Mouse (Mus musculus) right cerebral cortex, postnatal 36 days (tissue): ENCODE measurements around the gene Sat2.

ENCODE experiments used
- DNase-seq, 2 experiments: peaks; one replicate each; pipeline ENCODE4 v3.0.0; 2022; ENCODE audit warnings: low spot score in 2 of 2, mixed read lengths in 1 of 2

Gene Sat2

DNA sequence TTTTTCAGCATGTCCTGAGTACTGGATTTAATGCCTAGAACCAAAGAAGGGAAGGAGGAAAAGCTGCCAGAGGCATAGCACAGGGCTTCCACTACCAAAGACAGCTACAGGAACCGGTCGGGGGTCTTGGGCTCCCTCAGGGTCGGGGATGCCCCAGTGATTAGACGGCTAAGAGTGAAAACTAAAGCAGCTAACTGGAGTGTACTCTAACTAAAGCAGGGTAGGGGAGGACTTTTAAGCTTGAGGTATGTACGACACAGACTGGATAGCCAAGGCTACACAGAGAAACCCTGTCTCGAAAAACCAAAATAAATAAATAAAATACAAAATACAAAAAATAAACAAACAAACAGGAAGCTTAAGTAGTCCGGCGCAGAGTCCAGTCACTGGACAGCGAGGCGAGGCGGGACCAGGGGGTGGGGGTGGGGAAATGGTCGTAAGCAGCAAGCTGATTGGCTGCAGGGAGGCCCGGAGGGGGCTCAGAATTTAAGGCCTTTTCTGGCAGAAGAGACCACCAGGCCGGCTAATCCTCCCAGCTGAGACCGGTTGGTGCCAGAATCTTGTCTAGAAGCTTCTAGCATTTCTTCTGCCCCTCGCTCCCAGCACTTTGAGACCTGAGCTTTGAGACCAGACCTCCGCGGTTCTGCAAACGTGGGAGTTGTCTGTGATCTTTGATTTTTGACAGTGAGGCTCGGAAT is at the start of gene Sat2:
TSS of gene Sat2 (plus strand) at position 454 of the 698 bp plus-strand sequence.
- no peak for DNase-seq

DNA sequence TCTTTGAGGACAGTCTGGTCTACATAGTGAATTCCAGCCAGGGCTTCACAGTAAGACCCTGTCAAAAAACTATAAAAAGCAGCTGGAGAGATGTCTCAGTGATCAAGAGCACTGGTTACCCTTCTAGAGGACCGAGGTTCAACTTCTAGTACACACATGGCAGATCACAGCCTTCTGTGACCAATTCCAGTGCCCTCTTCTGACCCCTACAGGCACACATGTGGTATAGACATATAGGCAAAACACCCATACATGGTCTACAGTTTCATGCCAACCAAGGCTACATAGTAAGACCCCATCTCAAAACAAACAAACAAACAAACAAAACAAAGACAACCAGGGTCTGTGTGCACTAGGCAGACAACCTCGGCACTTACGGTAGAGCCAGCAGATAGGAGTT is 46.6 kb upstream of the Sat2 start:
- DNase-seq = no peak

DNA sequence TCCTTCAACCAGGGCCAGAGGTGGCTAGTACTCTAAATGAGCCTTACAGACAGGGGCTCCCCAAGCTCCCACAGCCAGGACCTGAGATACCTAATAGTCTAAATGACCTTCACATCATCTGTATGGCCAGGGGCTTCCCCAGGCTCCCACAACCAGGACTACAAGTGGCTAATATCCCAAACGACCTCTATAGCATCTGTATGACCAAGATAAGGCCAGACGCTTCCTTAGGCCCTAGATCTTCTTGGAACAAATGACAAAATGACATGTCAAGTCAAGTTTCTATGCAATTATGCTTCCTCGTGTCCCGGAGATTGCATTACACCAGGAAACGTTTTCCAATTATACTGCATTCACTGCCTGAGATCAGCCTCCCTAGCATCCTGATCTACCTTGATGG is 45.5 kb upstream of the Sat2 start:
- DNase-seq = no peak

DNA sequence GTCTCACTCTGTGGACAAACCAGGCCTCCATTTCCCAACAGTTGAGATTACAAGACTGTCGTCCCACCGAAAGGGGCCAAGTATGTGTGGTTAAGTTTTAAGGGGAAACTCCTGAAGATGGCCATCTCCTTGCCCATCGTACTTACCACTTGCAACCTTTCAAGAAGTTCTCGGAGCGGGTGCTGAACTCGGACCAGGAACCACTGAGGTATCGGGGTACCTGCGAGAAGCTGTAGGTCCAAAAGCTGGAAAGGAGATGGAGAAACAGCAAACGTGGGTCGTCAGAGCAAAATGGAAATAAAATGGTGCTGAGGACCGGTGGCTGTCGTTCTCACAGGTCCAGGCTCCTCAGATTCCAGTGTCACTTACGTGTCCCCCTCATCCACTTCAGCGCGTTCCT is 43.5 kb upstream of the Sat2 start:
- DNase-seq = no peak

DNA sequence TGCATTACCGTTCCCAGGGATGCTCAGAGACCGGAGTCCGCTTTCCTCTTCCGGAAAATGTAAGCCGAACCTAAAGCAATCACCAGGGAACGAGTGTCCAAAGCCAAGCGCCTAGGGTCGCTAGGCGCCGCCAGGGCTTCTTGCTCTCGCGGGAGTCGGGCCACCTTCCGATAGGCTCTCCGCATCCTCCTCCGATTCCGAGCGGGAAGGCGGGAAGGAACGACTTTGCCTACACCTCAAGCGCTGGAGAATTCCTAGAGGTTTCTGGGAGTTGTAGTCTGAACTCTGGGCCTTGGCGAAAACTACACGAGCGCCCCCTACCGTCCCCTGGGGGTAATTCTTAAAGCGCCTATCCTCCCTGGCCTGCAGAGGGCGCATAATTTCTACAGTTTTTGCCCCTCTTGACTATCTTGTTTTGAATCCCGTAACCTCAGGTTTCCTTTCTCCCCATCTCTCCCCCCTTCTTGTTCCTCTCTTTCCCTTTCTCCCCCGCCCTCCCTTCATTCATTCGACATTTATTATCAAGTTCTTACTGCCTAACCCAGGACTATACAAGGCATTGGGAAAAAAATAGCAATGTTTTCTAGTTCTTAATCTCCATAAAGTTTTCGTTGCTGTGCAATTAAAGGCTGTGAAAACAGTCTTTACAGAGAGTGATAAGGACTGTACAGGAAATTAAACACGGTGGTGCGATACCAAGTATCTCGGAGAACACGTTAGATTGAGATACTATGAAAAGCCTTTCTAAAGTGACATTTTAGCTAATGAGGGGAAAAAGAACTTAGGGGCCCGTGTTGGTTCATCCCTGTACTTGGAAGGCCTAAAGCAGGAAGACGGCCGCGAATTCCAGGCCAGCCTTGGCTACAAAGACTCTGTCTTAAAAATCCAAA is 42.5 kb upstream of the Sat2 start:
- peak; percentile 95 to 97 for DNase-seq

DNA sequence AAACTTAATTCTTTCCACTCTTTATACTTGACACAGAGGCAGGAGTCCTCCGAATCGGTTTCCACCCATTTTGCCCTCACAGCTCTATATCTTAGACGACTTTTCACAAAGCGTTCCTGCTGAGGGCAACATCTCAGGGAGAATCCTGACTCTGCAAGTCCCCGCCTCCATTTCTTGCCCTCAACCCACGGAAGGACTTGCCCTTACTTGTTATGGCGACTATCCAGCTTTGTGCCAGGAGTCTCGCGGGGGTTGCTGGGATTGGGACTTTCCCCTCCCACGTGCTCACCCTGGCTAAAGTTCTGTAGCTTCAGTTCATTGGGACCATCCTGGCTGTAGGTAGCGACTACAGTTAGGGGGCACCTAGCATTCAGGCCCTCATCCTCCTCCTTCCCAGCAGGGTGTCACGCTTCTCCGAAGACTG is 41.7 kb upstream of the Sat2 start, which contains the start of the genes Wrap53 and Trp53:
TSS of gene Wrap53 (minus strand) at position 165 of the 424 bp plus-strand sequence.
TSS of gene Trp53 (plus strand) at position 269 of the 424 bp plus-strand sequence.
- DNase-seq = peak; percentile 85 to 89

DNA sequence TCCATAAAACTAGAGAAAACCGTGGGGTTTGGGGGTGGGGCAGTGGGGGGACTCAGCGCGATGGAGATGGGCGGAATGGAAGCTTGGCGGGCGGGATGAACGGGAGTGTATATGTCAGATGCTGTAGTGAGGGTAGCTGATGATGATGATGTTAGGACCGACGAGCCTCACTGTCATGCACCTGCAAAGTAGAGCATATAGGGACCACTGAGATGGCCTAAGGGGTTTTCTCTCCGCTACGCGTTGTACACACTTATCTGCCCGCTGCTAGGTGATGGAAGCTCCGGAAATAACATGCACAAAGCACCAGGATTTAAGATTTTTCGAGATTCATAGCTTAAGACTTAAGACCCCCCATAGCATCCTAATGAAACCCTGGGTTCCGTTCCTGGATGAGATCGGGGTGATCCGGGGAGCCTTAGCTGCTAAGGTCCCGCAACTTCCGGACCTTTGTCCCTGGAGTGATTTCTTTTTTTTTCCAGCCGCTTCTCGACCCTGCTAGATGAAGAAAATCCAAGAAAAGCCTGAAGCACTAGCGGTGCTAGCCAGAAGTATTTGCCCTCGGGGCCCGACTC is 41.2 kb upstream of the Sat2 start:
- DNase-seq = no peak

DNA sequence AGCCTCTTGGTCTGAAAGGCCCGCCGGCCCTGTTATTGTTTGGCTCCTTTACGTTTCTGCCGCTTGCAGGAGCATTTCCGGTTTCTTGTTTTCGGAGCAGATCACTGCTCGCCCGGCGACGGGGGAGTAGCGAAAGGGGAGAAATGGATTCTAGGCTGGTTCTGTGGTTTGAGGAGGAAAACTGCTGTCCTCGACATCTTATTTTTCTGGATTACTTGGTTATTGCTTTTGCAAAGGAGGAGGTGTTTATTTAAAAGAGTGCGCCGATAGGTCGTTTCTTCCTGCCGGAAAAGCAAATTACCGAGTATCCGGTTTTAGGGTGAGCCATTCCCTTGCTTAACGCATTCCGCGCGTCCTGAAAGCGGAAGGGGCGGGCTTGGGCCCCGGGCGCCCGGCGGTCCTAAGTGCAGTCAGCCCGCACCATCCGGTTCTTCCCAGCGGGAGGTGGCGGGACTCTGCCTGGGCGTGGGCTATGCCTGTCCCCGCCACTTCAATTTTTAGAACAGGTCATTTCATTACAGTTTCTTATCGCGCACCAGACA is 40.6 kb upstream of the Sat2 start:
- DNase-seq = peak; percentile 86 to 92

DNA sequence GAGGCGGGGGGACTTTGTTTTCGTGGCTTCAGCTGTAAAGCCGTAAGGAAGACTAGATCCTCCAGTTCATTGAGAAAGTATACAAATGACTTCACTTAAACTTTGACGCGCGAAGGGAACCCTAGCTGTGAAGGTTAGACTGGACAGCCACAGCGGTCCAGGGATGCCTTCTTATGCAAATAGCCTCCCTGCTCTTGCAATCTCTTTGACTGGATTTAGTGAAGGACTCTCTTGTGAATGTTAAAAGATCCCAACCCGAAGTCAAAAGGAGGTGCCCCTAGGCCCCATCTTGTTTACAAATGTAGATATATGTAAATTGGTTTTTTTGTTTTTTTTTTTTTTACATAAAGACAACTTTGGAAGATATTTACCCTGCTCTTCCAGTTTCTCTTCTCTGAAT is 40.0 kb upstream of the Sat2 start:
- no peak for DNase-seq

DNA sequence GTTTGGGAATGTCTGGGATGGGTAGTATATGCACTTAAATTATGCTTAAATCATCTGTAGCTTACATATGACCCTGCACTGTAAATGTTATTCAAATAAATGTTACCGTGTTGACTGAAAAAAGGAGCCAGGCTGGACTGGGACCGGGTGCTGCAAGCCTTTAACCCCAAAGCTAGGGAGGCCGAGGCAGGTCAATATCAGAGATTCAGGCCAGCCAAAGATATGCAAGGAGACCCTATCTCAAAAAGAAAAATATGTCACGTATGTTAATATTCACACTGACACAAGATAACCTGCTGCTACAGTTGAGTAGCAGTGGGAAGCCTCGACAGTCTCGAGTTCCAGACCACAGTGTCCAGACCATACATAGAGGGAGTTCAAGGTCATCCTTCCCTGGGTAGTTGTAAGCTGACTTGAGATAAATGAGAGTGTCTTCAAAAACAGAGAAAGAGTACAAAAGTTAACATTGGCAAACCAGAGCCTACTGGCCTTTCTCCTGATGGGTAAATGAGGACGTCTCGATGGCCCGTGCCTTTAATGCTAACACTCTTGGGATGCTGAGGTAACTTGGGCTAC is 39.5 kb upstream of the Sat2 start:
- DNase-seq = no peak

DNA sequence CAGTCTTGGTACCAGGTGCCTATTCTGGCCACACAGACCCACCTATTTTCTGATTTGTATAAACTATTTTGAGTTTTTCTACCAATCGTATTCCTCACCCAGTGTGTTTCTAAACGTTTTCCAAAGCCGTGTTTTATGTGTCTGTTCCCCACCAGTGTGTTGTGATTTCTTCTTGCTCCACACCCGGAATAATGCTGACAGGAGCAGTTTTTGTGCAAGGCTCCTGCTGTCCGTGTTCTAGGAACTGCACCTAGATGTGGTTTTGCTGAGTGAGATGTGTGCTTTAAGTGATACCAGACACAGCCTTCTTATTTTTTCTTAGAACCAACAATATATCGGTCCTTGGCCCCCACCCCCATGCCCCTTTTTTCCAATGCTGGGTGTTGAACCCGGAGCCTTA is 37.8 kb upstream of the Sat2 start:
- no peak for DNase-seq

DNA sequence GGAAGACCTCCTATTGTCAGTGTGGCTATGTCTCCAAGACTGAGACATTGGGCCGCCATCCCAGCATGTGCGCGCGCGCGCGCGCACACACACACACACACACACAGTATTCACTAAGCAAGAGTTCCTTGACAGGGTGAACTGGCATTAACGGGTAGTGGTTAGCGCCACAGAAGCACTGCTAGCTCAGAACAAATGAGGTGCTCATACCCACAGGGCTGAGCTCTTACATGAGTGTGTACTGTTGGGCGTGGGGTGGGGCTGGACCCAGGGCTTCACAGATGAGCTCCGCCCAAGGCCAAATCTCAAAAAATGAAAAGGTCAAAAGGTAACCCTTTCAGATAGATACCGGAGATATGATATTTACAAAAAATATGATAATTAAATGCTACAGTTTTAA is 36.9 kb upstream of the Sat2 start:
- DNase-seq = no peak

DNA sequence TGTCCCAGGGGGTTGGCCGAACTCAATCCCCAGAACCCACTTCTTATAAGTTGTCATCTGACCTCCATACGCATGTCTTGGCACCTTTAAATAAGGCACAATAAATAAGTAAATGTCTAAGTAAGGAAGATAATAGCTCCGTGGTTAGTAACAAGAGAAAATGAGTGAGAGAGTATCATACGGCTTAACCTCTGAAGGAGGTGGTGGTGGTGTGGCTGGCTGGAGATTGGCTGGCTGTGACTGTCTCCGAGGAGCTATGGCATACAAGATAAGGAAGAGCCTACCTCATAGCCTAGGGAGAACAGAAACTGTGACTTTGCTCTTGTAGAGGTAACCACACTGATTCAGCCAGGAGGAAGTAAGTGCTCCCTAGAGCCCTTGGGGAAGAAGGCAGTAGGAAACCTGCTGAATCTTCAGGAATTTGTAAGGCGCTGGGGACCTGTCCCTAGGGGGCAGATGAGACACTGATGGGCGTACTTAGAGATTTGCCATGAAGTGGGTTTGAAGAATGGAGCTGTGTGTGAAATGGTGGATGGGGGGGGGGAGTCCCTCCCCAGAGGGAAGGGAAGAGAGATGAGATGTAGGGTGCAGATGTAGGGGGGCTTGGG is 36.0 kb upstream of the Sat2 start:
- DNase-seq = no peak

DNA sequence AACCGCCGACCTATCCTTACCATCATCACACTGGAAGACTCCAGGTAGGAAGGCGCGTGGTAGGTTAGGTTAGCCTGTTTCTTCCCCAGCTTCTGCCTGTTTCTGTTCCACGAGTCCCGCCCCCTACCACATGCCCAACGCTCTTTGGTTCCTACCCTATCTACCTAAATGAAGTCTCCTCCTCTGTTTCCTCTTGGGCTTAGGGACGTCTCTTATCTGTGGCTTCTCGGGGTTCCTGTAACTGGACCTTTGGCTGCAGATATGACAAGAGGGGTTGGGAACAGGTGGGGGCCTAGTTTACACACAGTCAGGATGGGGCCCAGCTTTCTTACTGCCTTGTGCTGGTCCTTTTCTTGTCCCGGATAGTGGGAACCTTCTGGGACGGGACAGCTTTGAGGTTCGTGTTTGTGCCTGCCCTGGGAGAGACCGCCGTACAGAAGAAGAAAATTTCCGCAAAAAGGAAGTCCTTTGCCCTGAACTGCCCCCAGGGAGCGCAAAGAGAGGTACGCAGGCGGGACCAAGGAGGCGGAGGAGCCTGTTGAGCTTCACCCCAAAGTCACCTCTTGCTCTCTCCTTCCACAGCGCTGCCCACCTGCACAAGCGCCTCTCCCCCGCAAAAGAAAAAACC is 32.5 kb upstream of the Sat2 start:
- no peak for DNase-seq

DNA sequence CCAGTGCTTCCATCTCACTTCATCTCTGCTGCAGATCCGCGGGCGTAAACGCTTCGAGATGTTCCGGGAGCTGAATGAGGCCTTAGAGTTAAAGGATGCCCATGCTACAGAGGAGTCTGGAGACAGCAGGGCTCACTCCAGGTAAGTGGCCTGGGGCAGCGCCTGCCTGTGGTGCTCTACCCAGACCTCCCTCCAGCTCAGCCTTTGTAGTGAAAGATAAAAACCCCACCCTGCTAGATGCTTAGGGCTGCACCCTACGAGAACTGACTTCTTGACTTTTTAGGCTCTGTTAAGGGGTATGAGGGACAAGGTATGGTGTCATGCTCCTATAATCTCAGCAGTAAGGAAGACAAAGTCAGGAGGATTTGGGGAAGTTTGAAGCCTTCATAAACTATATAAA is 31.2 kb upstream of the Sat2 start:
- DNase-seq = no peak

DNA sequence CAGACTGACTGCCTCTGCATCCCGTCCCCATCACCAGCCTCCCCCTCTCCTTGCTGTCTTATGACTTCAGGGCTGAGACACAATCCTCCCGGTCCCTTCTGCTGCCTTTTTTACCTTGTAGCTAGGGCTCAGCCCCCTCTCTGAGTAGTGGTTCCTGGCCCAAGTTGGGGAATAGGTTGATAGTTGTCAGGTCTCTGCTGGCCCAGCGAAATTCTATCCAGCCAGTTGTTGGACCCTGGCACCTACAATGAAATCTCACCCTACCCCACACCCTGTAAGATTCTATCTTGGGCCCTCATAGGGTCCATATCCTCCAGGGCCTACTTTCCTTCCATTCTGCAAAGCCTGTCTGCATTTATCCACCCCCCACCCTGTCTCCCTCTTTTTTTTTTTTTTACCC is 30.4 kb upstream of the Sat2 start:
- no peak for DNase-seq

DNA sequence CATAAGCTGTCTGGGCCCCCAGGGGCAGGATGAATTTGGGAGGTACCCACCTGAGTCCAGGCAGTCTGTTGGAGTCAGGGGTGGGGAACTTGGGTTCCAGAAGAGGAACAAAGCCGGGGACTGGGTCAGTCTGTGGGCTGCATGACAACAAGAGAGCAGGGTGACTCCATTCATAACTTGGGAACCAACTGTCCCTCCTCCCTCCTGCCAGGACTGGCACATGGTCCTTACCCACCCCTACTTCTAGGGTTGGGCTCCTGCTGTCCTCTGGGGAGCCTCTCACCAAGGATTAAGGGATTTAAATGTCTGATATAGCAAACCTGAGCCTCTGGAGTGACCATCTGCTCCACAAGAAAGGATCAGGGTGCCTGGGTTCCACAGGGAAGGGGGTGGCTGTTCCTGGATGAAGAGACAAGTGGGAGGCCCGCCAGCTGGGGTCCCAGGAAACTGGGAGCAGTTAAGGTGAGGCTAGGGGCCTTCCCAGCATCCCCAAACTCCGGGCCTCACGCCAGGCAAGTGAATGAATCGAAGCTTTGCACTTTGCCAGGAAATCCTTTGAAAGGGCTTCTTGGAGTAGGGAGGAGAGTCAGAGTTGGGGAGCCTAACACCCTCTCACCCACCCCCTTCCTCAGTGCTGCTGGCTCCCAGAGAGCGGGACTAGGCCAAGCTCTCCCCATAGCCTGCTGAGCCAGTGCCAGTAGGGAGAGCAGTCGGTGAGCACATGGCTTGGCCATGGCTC is 29.8 kb upstream of the Sat2 start:
- peak; percentile 58 to 67 for DNase-seq

DNA sequence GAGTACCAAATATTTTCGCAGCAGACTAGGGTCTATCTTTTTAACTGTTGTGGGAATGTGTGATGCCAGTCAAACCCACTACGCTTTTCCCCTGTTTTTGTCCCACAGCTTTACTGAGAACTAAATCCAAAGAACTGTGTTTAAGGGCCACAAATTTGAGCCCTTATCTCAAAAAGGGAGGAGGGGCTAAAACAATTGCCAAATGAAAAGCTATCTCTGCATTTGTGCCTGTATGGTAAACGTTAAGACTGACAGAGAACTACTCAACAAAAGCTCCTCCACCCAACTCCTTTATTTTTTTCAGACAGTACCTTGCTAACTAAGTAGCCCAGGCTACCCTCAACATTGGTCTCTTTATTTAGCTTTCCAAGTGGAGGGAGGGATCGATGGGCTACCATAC is 29.0 kb upstream of the Sat2 start:
- DNase-seq = no peak

DNA sequence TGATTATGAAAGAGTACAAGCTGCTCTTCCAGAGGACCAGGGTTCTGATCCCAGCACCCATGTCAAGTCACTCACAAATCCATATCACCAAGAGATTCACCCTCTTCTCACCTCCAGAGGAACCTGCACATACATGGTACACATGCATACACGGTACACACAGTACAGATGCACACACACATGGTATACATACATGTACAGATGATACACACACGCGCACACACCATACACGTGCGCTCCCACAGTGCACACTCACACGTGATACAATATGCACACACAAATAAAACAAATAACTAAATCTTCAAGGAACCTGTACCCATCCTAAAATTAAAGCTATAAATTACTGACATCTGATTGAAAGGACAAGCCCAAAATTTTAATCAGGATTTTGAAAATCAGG is 27.0 kb upstream of the Sat2 start:
- DNase-seq = no peak

DNA sequence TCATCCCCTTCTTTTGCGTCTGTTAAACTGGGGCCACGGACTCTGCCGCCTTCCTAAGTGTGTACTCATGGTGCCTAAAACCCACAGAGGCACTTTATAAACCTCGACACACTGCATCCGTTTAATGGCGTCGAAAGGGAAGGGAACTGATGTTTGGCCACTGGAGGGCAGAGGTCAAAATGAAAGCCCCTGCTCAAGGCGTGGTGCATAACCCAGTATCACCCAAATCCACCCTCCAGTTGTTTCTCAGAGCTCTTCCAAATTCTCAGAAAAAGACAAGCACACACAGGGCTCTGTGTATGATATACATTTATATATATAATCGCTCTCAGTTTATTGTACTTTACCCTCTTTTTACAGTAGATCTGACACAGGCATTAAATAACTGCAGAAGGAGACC is 22.4 kb upstream of the Sat2 start:
- DNase-seq = no peak
